Mouse (Mus musculus) embryonic facial prominence, embryonic 10.5 days (tissue): ENCODE results near the gene Foxn3. TPM values are rescaled to one million over a fixed set of nuclear protein-coding genes. Genes with fewer than 3 reads are reported as not detected.

Source experiments
- DNase-seq: peaks from one replicate; pipeline ENCODE4 v3.0.0-alpha.2; 2017; ENCODE audit warnings: low spot score
- H3K27ac ChIP-seq: fragments of 300-500 bp; sonication (generic); replicated peaks from 2 replicates; pipeline ENCODE4 v1.5.1; 2016; ENCODE audit warnings: mild to moderate bottlenecking
- H3K27me3 ChIP-seq: fragments of 300-500 bp; sonication (generic); replicated peaks from 2 replicates; pipeline ENCODE4 v1.6.1; 2016; ENCODE audit warnings: low read depth, mild to moderate bottlenecking; ENCODE audit not compliant: poor library complexity, severe bottlenecking
- H3K36me3 ChIP-seq: fragments of 300-500 bp; sonication (generic); replicated peaks from 2 replicates; pipeline ENCODE4 v1.6.1; 2016; ENCODE audit warnings: mild to moderate bottlenecking, moderate library complexity
- H3K4me1 ChIP-seq: fragments of 300-500 bp; sonication (generic); 2 replicates; pipeline ENCODE4 v1.6.1; 2016
- H3K4me3 ChIP-seq: fragments of 300-500 bp; sonication (generic); 2 replicates; pipeline ENCODE4 v1.5.1; 2016; ENCODE audit warnings: mild to moderate bottlenecking, moderate library complexity
- H3K9me3 ChIP-seq: fragments of 300-500 bp; sonication (generic); 2 replicates; pipeline ENCODE4 v1.6.1; 2016; ENCODE audit warnings: mild to moderate bottlenecking
- WGBS: fragments of 180-500 bp; shearing (Covaris S2); methylation state at CpG from one replicate; pipeline ENCODE4 v1.1.7; 2016; 5-methylcytosine and 5-hydroxymethylcytosine counted together
- polyA plus RNA-seq: library from polyadenylated mRNA; unstranded; fragments of >200 nt; fragmentation: Nextera tagmentation; extraction: Ambion mirVana; gene quantifications from 2 replicates; pipeline ENCODE4 v1.2.1, GENCODE M21; 2016

Foxn3 gene
- polyA plus RNA-seq, 1 experiment from 2014 or later = 64.7 TPM

DNA sequence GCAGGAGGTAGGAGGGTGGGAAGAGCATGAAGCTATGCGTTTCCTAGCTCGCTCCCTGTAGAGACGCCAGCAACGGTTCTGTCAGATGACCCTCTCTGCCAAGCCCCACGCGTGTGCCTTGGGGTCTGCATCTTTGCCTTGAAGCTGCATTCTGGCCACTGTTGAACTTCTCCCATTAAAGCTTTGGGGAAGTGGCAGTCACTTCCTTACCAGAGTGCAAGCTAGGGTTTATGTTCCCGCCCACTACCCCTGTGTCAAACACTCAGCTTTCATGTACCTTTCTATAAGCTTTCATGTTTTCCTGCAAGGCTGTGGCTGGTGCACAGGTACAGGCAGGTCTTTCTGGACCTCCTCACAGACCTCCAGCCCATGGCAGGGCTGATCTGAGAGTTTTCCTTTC is 409.2 kb downstream of the Foxn3 start:
- Histone ChIP-seq H3K27me3 (no peaks in the 10 kb centered on the region), H3K4me1 (0 out of 2 replicates have a peak, but pooled peaks cover 3% of the 10 kb centered on the region), H3K36me3 (no peaks in the 10 kb centered on the region), H3K9me3 (0 out of 2 replicates have a peak, but pooled peaks cover 8% of the 10 kb centered on the region), H3K27ac (no peak overlapping the region), H3K4me3 (no peak overlapping the region)
- 78% methylated on average over 7 of the region's 7 CpGs for WGBS
- no peak for DNase-seq

DNA sequence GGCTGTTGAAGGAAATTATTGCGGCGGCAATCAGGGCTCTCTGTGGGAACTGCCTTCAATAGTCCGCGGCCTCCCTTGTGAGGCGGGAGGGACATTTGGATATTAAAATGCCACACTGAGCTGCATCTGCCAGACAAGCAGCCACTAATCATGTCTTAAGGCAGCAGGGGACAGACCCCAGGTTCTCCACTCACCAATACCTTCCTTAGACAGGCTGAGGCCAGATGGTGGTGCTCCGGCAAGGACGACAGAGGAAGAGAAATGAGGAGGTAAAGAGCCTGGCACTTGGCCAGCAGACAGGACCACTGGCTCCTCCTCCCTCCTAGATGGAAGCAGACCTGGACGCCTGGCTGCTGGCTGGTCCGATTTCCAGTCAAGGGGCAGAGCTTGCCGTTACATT is 409.7 kb downstream of the Foxn3 start:
- no peak overlapping the region for H3K4me3 ChIP-seq
- 0 out of 2 replicates have a peak, but pooled peaks cover 10% of the 10 kb centered on the region for H3K9me3 ChIP-seq
- DNase-seq = no peak
- 0 out of 2 replicates have a peak, but pooled peaks cover 3% of the 10 kb centered on the region for H3K4me1 ChIP-seq
- WGBS = 79% methylated on average over 10 of the region's 10 CpGs
- H3K36me3 ChIP-seq = no peaks in the 10 kb centered on the region
- no peaks in the 10 kb centered on the region for H3K27me3 ChIP-seq
- no peak overlapping the region for H3K27ac ChIP-seq

DNA sequence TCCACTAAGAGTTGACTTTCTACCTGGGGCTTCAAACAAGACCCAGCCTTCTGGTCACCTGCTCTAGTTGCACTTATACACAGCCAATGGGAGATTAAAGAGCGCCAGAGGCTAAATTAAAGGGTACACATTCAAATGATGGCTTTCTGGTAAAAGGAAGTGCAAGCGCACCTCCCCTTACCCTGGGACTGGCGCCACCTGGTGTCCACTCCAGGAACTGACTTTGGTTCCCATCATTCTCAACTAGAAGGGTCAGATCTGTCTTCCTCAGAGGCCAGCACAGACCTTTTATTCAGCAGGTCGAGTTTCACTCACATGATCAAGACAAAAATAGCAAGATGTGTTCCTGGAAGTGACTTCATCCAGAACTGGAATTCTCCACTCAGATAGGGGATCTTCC is 413.3 kb downstream of the Foxn3 start:
- Histone ChIP-seq H3K9me3 (0 out of 2 replicates have a peak, but pooled peaks cover 5% of the 10 kb centered on the region), H3K4me1 (0 out of 2 replicates have a peak, but pooled peaks cover 3% of the 10 kb centered on the region), H3K27ac (no peak overlapping the region), H3K36me3 (no peaks in the 10 kb centered on the region), H3K4me3 (no peak overlapping the region), H3K27me3 (no peaks in the 10 kb centered on the region)
- WGBS = 48% methylated on average over 4 of the region's 4 CpGs
- peak; percentile 61 for DNase-seq

DNA sequence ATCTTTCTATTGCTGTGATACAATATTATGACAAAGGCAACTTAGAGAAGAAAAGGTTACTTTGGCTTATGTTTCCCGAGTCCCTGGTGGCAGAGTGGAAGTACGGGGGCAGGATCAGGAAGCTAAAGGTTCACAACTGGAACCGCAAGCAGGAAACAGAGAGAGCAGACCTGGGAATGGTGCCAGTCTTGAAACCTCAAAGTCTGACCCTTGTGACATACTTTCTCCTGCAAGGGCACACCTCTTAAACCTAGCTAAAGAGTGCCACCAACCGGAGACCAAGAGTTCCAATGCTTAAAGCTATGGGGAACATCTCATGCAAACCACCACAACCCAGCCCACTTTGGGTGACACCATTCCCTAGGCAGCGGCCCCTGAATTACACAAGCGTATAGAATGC is 414.2 kb downstream of the Foxn3 start:
- no peak for DNase-seq
- no peaks in the 10 kb centered on the region for H3K27me3 ChIP-seq
- 94% methylated on average over 6 of the region's 6 CpGs for WGBS
- 0 out of 2 replicates have a peak, but pooled peaks cover 5% of the 10 kb centered on the region for H3K9me3 ChIP-seq
- no peak overlapping the region for H3K27ac ChIP-seq
- no peaks in the 10 kb centered on the region for H3K36me3 ChIP-seq
- no peak overlapping the region for H3K4me3 ChIP-seq
- H3K4me1 ChIP-seq = 0 out of 2 replicates have a peak, but pooled peaks cover 3% of the 10 kb centered on the region
